Mouse (Mus musculus): ENCODE measurements at regions not wholly inside any gene's neighbourhood (a gene's known extent, or its start where the extent isn't known, plus 50 kb on each side); places are given as distances from the start of the nearest gene placed in this dataset.

DNA sequence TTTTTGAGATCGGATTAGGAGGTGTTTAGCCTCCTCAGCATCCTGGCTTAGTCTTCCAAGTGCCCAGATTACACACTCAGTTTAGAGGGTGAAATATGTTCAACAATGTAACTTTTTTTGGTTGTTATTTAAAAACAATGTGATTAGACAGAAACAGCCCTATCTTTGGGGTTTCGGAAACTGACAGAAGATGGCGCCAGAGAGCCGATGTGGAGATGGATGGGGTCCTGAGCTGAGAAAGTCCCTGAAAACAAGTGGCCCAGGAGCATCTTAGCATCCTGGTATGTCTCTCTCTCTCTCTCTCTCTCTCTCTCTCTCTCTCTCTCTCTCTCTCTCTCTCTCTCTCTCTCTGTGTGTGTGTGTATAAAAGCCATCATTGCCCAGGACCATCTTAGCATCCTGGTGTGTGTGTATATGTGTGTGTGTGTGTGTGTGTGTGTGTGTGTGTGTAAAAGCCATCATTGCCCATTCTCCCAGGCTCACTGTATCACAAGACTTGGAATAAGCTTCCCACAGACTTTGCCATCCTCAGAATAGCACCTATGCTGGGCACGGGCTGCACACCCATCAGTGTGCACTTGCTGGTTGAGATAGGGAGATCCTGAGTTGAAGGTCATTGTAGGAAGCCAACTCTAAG lies 84.2 kb upstream of the Fam174b start:
- no peak overlapping the region for H3K9ac ChIP-seq
- no peak overlapping the region for H3K4me2 ChIP-seq
- H3K9me3 ChIP-seq: no peaks in the 10 kb centered on the region
- H3K27me3 ChIP-seq: no peaks in the 10 kb centered on the region
- H3K36me3 ChIP-seq: no peaks in the 10 kb centered on the region
- no peaks in the 10 kb centered on the region for H3K4me1 ChIP-seq
- no peak for ATAC-seq (ENCODE audit: borderline replicate concordance, extremely low read depth, low FRiP score, low TSS enrichment)
- 21% methylated on average over 5 of the region's 5 CpGs for WGBS
- no peak overlapping the region for H3K4me3 ChIP-seq
- no peak overlapping the region for H3K27ac ChIP-seq

DNA sequence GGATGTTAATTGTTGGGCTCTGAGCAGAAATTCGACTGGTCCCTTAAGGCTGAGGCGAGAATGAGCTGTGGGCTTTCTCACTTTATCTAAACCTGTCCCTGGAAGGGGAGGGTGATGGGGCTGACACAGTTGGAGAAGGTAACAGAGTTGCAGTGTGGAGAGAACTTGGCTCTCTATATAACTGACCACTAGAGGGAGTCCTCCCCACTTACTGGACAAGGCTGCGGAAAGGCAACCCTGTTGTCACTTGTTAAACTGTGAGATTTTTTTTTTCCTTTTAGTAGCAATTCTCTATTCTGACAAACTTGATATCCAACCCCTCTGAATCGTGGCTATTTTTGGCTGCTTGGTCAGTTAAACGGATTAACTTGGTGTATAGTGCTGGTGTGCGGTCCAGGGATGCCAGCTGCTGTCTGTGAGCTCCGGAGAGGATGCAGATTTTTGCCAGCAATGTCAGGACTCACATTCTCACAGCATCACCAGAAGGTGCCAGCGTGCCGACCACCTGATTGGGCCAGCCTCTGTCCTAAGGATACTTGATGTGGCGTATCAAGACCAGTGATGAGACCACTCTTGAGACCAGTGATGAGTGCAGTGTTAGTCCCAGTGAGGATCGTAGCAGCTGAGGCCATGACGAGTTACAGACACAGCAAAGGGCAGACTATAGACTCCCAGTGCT lies 85.8 kb upstream of the Fam174b start:
- H3K4me2 ChIP-seq: no peak overlapping the region
- no peak overlapping the region for H3K4me3 ChIP-seq
- H3K9ac ChIP-seq: no peak overlapping the region
- ATAC-seq (ENCODE audit: borderline replicate concordance, extremely low read depth, low FRiP score, low TSS enrichment): no peak
- no peaks in the 10 kb centered on the region for H3K27me3 ChIP-seq
- no peaks in the 10 kb centered on the region for H3K9me3 ChIP-seq
- no peaks in the 10 kb centered on the region for H3K4me1 ChIP-seq
- H3K36me3 ChIP-seq: no peaks in the 10 kb centered on the region
- 35% methylated on average over 12 of the region's 12 CpGs for WGBS
- H3K27ac ChIP-seq: no peak overlapping the region

DNA sequence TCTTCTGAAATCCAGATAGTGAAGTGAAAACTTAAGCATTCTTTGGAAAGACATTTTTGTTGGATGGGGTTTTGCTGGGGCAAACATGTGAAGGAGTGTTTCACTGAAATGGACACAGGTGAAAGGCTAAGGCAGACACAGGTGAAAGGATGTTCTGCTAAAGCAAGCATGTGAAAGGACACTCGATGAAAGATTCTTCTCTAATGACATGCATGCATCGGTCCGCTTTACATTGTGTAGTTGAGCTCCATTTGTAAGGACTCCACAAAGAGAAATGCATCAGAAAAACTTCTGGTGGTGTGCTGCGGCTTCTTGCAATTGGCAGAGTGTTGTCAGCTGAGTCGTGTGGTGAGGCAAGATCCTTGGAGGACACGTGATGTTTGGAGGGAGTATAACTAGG lies 89.2 kb upstream of the Fam174b start:
- Histone ChIP-seq H3K36me3 (no peaks in the 10 kb centered on the region), H3K9ac (no peak overlapping the region), H3K4me3 (no peak overlapping the region), H3K4me2 (no peak overlapping the region), H3K9me3 (no peaks in the 10 kb centered on the region), H3K4me1 (no peaks in the 10 kb centered on the region), H3K27ac (no peak overlapping the region), H3K27me3 (no peaks in the 10 kb centered on the region)
- WGBS: 86% methylated on average over 6 of the region's 6 CpGs
- ATAC-seq (ENCODE audit: borderline replicate concordance, extremely low read depth, low FRiP score, low TSS enrichment): no peak

DNA sequence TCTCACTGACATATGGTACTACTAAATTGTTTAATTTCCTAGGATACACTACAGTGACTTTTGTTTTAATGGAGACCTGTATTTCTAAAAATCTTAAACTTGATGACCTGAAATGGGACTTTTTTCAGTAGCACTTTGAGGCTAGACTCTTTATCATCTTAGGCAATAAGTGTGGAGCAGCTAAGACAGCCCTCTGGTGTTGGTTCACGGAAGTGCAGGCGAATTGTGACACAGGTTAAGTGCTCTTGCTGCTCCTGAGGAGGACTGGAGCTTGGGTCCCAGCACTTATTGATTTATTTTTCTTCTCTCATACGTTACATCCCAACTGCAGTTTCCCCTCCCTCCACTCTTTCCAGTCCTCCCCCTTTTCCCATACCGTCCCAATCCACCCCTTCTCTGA lies 92.1 kb upstream of the Fam174b start:
- Histone ChIP-seq H3K9ac (no peak overlapping the region), H3K4me2 (no peak overlapping the region), H3K9me3 (no peaks in the 10 kb centered on the region), H3K27me3 (no peaks in the 10 kb centered on the region), H3K4me3 (no peak overlapping the region), H3K36me3 (no peaks in the 10 kb centered on the region), H3K4me1 (no peaks in the 10 kb centered on the region), H3K27ac (no peak overlapping the region)
- ATAC-seq (ENCODE audit: borderline replicate concordance, extremely low read depth, low FRiP score, low TSS enrichment): no peak
- WGBS: 26% methylated on average over 4 of the region's 4 CpGs

DNA sequence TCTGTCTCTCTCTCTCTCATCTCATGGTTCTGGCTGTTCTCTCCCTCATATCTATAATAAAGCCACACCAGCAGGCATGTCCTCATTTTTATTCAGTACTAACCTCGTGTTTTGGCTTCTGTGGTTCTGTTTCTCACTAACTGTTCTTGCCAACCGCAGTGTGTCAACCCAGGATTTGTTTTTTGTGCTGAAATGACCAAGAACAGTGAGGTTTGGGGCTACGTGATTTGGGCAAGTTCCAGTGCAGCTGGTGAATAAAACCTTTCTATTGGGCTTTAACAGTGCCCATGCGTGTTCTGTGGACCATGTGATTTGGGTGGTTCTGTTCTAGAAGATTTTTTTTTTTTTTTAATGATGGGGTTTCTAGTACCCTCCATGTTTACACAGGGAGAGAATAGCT lies 93.0 kb upstream of the Fam174b start:
- H3K4me3 ChIP-seq: no peak overlapping the region
- no peak overlapping the region for H3K4me2 ChIP-seq
- WGBS: 81% methylated on average over 4 of the region's 4 CpGs
- H3K27me3 ChIP-seq: no peaks in the 10 kb centered on the region
- H3K9ac ChIP-seq: no peak overlapping the region
- no peak for ATAC-seq (ENCODE audit: borderline replicate concordance, extremely low read depth, low FRiP score, low TSS enrichment)
- no peaks in the 10 kb centered on the region for H3K9me3 ChIP-seq
- H3K27ac ChIP-seq: no peak overlapping the region
- H3K4me1 ChIP-seq: no peaks in the 10 kb centered on the region
- H3K36me3 ChIP-seq: no peaks in the 10 kb centered on the region

DNA sequence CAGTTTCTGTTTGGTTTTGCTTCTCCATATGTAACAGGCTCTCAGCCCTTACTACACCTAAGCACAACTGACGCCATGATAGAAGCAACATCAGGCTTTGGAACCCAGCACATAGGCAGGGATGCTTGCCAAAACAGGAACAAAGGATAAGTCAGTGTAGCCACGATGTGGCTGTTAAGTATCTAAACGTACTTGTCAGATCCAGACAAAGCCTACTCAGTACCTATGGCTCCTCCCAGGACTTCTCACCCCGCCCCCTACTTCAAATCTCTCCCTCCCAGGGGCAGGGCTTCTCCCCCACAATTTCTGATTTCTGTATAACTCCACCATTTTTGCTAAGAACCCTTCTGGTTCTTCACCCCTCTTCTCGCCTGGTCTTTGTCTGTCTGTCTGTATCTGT lies 93.4 kb upstream of the Fam174b start:
- Histone ChIP-seq H3K9ac (no peak overlapping the region), H3K36me3 (no peaks in the 10 kb centered on the region), H3K27me3 (no peaks in the 10 kb centered on the region), H3K4me2 (no peak overlapping the region), H3K9me3 (no peaks in the 10 kb centered on the region), H3K27ac (no peak overlapping the region), H3K4me1 (no peaks in the 10 kb centered on the region), H3K4me3 (no peak overlapping the region)
- peak; percentile 36; the same call in 1 of the 2 replicates for ATAC-seq (ENCODE audit: borderline replicate concordance, extremely low read depth, low FRiP score, low TSS enrichment)
- whole genome bisulfite sequencing: 48% methylated on average over 5 of the region's 5 CpGs

DNA sequence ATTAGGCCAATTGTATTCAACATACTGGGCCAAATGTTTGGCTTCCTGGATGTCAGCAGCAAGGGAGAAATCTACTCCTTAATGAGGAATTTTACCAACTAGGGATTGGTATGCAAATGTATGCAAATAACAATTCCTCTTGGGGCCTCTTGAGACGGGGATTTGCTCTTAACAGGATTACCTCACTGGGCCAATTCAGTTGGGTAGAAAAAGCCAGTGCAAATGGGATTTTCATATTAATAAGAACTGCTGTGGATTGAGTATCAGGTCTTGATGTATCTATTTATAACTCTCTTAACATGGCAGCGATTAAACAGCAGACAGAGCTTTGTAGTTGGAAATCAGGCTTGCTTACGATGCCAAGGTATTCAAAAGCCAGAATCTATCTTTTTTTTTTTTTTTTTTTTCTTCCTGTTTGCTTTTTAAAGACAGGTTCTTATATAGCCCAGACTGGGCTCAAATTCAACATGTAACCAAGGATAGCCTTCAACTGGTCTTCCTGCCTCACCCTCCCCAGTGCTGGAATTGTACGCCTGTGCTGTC lies 95.7 kb upstream of the Fam174b start:
- Histone ChIP-seq H3K4me3 (no peak overlapping the region), H3K9ac (no peak overlapping the region), H3K36me3 (no peaks in the 10 kb centered on the region), H3K9me3 (no peaks in the 10 kb centered on the region), H3K4me1 (no peaks in the 10 kb centered on the region), H3K4me2 (no peak overlapping the region), H3K27me3 (no peaks in the 10 kb centered on the region), H3K27ac (no peak overlapping the region)
- 57% methylated on average over 4 of the region's 4 CpGs for WGBS
- no peak for ATAC-seq (ENCODE audit: borderline replicate concordance, extremely low read depth, low FRiP score, low TSS enrichment)

DNA sequence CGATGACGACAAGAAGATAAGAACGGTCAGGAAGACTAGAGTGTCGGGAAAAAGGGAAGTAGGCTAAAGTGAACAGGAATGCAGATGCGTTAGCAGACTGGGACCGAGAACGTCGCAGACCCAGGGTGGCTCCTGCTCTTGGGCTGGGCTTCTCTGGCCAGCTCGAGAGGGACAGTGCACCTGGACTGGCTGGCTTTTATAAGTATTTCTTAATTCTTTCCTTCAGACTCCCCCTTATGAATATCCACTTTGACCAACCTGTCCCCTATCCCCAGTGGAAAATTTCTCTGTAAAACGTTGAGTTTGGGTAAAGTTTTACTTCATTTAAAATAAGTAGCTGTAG lies 96.1 kb upstream of the Fam174b start:
- Histone ChIP-seq H3K4me2 (no peak overlapping the region), H3K4me1 (no peaks in the 10 kb centered on the region), H3K27ac (no peak overlapping the region), H3K9ac (no peak overlapping the region), H3K27me3 (no peaks in the 10 kb centered on the region), H3K36me3 (no peaks in the 10 kb centered on the region), H3K9me3 (no peaks in the 10 kb centered on the region), H3K4me3 (no peak overlapping the region)
- WGBS: 59% methylated on average over 10 of the region's 10 CpGs
- ATAC-seq (ENCODE audit: borderline replicate concordance, extremely low read depth, low FRiP score, low TSS enrichment): no peak

DNA sequence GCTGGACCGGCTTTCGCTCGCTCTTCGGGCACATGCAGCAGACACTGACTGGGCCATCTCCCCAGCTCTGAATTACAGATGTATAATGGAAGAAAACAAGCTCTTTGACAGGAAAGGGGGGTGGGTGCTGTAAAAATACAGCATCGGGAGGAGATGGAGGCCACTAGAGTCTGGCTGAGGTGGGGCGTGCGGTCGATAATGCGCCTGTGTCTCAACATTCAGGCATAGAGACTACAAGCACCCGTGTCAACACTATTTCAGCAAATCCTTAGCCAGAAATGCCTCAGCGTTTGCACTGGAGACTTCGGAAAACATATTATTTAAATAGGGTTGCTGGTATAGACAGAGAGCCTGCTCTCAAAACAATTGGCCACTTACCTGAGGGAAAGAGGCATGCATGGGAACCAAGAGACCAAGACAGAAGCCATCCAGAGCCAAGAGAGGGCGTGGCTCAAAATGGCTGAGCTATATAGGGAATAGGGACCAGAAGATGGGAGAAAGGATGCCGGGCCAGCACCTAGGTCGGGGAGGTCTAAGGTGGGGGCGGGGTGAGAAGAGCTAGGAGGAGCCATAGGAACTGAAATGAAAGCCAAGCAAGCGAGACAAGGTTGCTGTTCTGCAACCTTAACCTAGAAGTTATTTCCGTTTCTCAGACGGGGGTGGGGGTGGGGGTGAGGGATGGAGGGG lies 96.7 kb upstream of the Fam174b start:
- no peak overlapping the region for H3K4me3 ChIP-seq
- H3K4me1 ChIP-seq: no peaks in the 10 kb centered on the region
- H3K9me3 ChIP-seq: no peaks in the 10 kb centered on the region
- H3K4me2 ChIP-seq: no peak overlapping the region
- no peaks in the 10 kb centered on the region for H3K27me3 ChIP-seq
- H3K36me3 ChIP-seq: no peaks in the 10 kb centered on the region
- no peak overlapping the region for H3K9ac ChIP-seq
- no peak overlapping the region for H3K27ac ChIP-seq
- ATAC-seq (ENCODE audit: borderline replicate concordance, extremely low read depth, low FRiP score, low TSS enrichment): no peak
- 70% methylated on average over 19 of the region's 19 CpGs for WGBS

DNA sequence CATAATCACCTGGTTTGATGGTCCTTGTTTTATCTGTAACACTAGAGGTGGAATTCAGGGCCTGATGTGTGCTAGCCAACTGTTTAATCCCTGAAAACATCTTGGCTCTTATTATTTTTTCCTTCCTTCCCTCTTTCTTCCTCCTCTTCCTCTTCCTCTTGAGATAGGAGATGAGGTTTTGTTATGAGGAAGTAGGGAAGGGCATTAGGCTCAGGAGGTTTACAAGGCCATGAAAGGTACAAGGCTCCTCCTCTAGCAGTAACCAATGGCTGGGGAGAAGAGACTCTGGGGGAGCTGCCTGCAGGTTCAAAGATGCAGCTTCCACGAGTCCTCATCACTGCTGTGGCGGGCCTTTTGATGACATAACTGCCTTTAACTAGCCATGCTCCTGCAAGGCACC lies 98.6 kb upstream of the Chd2 start:
- Histone ChIP-seq H3K9ac (no peak overlapping the region), H3K4me1 (peaks cover 4% of the 10 kb centered on the region; the same call in 1 of the 2 replicates), H3K4me3 (no peak overlapping the region), H3K27ac (no peak overlapping the region), H3K27me3 (no peaks in the 10 kb centered on the region), H3K36me3 (no peaks in the 10 kb centered on the region), H3K9me3 (no peaks in the 10 kb centered on the region), H3K4me2 (no peak overlapping the region)
- 52% methylated on average over 2 of the region's 2 CpGs for whole genome bisulfite sequencing
- ATAC-seq (ENCODE audit: borderline replicate concordance, extremely low read depth, low FRiP score, low TSS enrichment): no peak

DNA sequence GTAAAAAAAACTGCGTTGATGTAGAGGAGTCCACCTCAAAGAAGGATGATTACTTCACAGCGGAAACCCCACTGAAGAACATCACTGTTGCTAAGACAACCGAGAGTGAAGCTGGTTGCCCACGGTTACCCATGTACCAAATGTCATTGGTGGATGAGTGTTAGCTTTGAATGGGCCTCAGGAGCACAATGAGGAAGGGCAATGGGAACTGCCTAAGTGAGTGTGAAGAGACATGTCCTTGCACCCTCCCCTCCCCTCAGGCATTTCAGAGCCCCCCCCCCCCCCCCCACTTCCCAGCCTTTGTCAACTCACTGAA lies 96.1 kb upstream of the Chd2 start:
- peaks cover 4% of the 10 kb centered on the region; the same call in 1 of the 2 replicates for H3K4me1 ChIP-seq
- H3K27me3 ChIP-seq: no peaks in the 10 kb centered on the region
- no peak overlapping the region for H3K27ac ChIP-seq
- H3K9me3 ChIP-seq: no peaks in the 10 kb centered on the region
- no peak overlapping the region for H3K4me2 ChIP-seq
- no peak for ATAC-seq (ENCODE audit: borderline replicate concordance, extremely low read depth, low FRiP score, low TSS enrichment)
- H3K4me3 ChIP-seq: no peak overlapping the region
- H3K36me3 ChIP-seq: no peaks in the 10 kb centered on the region
- 68% methylated on average over 4 of the region's 4 CpGs for WGBS
- H3K9ac ChIP-seq: no peak overlapping the region

DNA sequence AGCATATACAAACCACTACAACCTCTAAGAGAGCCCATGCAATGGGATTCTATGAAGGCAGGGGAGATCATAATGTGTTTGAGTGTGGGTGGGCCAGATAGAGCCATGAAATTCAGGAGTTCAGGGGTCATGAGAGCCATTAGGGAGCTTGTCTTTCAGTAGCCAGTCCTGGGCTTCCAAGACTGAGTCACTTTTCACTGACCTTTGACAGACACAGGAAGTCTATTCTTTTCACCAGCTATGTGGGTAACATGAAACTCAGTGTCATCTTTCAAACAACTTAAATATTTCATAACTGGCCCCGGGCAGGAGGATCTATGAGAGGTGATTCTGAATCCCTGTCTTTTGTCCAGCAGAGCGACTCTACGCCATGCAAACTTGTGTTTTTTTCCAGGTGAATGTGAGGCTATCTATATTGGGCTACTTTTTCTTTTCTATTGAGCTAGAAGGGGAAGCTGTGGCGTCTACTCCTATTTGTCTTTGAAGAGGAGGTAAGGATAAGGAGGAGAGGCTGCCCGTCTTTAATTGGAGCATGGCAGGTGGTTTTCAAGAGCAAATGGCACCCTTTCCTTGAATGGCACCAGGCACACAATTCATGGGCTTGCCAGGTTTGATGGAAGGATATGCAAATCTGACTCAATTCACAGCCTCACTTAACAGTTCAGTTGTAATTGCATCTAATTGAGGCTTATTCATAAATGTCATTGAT lies 95.6 kb upstream of the Chd2 start:
- Histone ChIP-seq H3K36me3 (no peaks in the 10 kb centered on the region), H3K4me2 (no peak overlapping the region), H3K27ac (no peak overlapping the region), H3K9ac (no peak overlapping the region), H3K9me3 (no peaks in the 10 kb centered on the region), H3K27me3 (no peaks in the 10 kb centered on the region), H3K4me3 (no peak overlapping the region), H3K4me1 (peaks cover 4% of the 10 kb centered on the region; the same call in 1 of the 2 replicates)
- ATAC-seq (ENCODE audit: borderline replicate concordance, extremely low read depth, low FRiP score, low TSS enrichment): no peak
- 62% methylated on average over 5 of the region's 5 CpGs for WGBS
